Mouse (Mus musculus) skeletal muscle tissue, adult 2 months (tissue): ENCODE measurements around the gene Eif4h.

Experiments
- DNase-seq: peaks from one replicate; pipeline ENCODE4 v3.0.0-alpha.2; 2012; ENCODE audit warnings: low read depth, low spot score

Gene Eif4h

GRCm38 (mm10) chr5:134639269-134639682 is at the start of gene Eif4h:
Eif4h (minus strand) TSS chr5:134639490.
- peak; percentile 97 for DNase-seq

- DNase-seq = peak; percentile 99
These were observed 49.5 kb upstream of the Eif4h start for GRCm38 (mm10) chr5:134688718-134689284.

- no peak for DNase-seq
These were observed 48.9 kb upstream of the Eif4h start, which contains the start of gene Limk1 for GRCm38 (mm10) chr5:134688086-134688717. Limk1 (minus strand) TSS chr5:134688598.

GRCm38 (mm10) chr5:134687187-134687586 is 47.9 kb upstream of the Eif4h start:
- DNase-seq = no peak

- no peak for DNase-seq
These were observed 47.3 kb upstream of the Eif4h start for GRCm38 (mm10) chr5:134686541-134686940.

GRCm38 (mm10) chr5:134684398-134684797 is 45.1 kb upstream of the Eif4h start:
- DNase-seq = no peak

- no peak for DNase-seq
These were observed 44.5 kb upstream of the Eif4h start for GRCm38 (mm10) chr5:134683813-134684212.

GRCm38 (mm10) chr5:134680238-134680637 is 40.9 kb upstream of the Eif4h start:
- DNase-seq = peak; percentile 42

- DNase-seq = peak; percentile 38
These were observed 39.7 kb upstream of the Eif4h start for GRCm38 (mm10) chr5:134678827-134679546.

GRCm38 (mm10) chr5:134678031-134678430 is 38.7 kb upstream of the Eif4h start:
- peak; percentile 66 for DNase-seq

GRCm38 (mm10) chr5:134677491-134677890 is 38.2 kb upstream of the Eif4h start:
- DNase-seq = no peak

GRCm38 (mm10) chr5:134675956-134676759 is 36.9 kb upstream of the Eif4h start:
- DNase-seq = peak; percentile 86

- DNase-seq = no peak
These were observed 35.7 kb upstream of the Eif4h start for GRCm38 (mm10) chr5:134674977-134675376.

- DNase-seq = no peak
These were observed 33.3 kb upstream of the Eif4h start for GRCm38 (mm10) chr5:134672611-134673010.

GRCm38 (mm10) chr5:134672198-134672516 is 32.9 kb upstream of the Eif4h start:
- DNase-seq = no peak

GRCm38 (mm10) chr5:134671335-134672197 is 32.3 kb upstream of the Eif4h start:
- DNase-seq = no peak

- DNase-seq = no peak
These were observed 29.9 kb upstream of the Eif4h start for GRCm38 (mm10) chr5:134669001-134669708.

- no peak for DNase-seq
These were observed 29.2 kb upstream of the Eif4h start for GRCm38 (mm10) chr5:134668495-134668894.

GRCm38 (mm10) chr5:134656708-134657107 is 17.4 kb upstream of the Eif4h start:
- no peak for DNase-seq

- no peak for DNase-seq
These were observed 12.7 kb upstream of the Eif4h start for GRCm38 (mm10) chr5:134652015-134652414.
